Mouse (Mus musculus) frontal cortex, postnatal 10 days (tissue): Measurements from ENCODE around the gene Stxbp6.
A peak's percentile ranks its signal among the peaks of the same experiment; 100 is the strongest.
"Not testable (repeated sequence)": the region's sequence is repeated elsewhere in the genome, so short reads cannot be mapped to it uniquely, and the experiment has no call there.

ENCODE experiments used
- DNase-seq, 2 experiments: peaks; one replicate each; pipeline ENCODE4 v3.0.0; 2022; ENCODE audit warnings: low spot score in 2 of 2, mixed read lengths in 1 of 2

The Stxbp6 gene

DNA sequence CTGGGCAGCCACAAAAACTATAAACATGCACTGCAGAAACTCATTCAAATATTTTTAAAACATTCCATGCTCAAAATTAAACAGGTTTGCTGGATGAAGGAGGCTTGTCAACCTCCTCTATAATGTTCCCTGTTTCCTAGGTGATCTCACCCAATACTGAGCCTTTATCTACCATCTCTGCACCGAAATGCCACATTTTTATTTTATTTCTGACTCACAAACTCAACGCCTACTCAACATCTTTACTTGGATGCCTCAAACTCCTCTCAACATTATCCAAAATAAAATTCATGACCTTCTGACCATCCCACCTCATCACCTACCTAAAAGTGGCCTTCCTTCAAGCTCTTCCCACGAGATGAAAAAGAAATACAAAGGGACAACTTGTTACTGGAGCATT lies 18.1 kb downstream of the Stxbp6 start:
- DNase-seq, result no peak

DNA sequence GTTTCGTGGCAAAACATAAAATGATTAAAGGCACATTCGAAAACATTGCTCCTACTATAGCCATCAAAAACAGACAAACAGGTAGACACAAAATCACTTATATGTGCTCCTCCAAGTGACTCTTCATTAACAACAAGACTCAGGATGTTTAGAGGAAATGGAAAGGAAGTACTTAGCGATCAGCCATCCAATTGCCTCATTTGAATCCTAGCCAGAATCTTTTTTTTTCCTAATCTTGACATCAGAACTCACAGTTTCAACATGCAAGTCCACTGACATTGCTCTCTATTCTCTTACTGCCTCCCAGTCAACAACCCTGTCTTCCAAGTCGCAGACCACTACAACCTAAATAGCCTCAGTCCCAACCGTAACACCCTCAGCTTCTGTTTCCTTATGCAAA lies 21.2 kb downstream of the Stxbp6 start:
- DNase-seq, result no peak

DNA sequence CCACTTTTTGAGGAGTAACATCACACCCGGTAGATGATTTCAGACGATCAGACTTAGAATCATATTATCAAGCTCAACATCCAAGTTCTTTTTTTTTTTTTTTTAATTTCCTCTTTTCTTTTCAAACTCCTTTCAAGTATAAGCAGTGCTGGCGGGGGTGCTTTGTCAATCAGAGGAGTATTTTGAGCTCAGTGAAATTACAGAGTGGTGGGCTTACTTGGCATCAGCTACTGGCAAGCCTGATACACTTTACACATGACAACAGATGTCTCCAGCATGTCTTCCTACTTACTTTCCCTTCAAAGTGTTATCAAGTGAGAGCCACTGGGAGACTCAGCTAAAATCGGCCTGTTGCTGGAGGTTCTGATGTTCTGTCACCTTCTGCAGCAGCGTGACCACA lies 21.6 kb downstream of the Stxbp6 start:
- DNase-seq, result no peak

DNA sequence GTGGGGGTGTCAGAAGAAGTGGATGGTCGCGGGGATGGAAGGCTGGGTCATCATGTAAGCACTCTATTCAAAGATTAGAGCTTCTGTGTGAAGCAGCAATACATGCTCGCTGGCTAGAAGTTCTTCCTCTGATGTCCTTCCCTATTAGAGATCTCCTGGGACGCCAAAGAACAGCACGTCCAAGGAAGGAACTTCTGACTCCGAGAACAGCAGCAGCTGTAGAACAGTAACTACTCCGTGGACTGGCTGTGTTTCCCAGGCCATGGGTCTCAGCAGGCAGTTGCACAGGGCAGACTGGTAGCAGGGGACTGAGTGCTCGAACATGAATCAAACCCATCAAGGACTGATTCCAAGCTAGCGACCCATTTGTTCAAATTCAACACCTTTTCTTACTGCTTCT lies 24.6 kb downstream of the Stxbp6 start:
- no peak for DNase-seq

DNA sequence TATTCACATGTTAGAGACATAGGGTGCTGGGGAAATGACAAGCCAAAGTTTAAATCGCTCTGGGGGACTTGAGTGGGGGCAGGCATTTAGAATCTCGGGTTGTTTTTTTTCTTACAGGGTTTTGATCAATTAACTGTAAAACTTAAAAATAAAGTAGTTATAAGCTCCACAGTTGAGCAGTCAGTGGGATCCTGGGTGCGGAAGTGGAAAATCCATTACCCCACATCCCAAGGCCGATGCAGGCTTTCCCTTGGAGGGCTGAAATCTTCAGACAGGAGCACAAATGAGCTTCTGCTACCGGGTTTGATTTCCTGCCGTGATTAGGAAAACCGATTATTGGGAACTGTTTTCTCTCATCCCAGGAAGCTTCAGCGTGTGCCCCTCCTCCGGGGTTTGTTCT lies 26.8 kb downstream of the Stxbp6 start:
- not testable (repeated sequence) for DNase-seq

DNA sequence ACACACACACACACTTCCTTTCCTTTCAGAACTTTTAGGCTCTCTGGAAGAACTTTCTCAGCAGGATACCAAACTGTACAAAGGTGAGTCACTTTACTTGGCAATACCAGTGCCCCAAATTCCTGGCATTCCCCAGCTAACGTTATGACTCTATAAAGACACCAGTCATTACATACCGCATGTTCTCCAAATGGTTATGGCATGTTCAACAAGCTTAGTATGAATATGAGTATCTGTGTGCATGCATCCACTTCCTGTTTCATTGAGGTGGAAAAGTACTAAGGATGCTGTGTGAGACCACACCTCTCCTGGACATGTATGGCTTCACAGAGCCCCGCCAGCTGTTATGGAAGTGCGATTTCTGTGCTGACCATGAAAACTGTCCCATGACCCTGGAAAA lies 27.3 kb downstream of the Stxbp6 start:
- no peak for DNase-seq

DNA sequence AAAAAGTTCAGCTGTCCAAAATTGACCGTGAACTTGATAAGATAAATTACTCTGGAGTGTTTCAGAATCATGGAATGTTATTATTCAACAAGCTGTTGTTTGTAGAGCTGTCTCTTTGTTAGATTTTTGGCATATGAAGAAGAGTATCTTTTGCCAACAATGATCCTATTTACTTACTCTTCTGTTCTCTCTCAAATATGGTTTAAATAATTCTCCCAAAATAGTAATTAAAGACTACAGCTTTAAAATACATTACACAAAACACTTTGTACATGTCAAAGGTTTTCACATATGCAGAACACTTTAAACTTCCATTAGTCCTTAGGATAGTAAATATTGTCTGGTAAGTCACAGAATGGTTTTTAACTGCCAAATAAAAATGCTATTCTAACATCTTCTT lies 29.9 kb downstream of the Stxbp6 start:
- DNase-seq, result no peak

DNA sequence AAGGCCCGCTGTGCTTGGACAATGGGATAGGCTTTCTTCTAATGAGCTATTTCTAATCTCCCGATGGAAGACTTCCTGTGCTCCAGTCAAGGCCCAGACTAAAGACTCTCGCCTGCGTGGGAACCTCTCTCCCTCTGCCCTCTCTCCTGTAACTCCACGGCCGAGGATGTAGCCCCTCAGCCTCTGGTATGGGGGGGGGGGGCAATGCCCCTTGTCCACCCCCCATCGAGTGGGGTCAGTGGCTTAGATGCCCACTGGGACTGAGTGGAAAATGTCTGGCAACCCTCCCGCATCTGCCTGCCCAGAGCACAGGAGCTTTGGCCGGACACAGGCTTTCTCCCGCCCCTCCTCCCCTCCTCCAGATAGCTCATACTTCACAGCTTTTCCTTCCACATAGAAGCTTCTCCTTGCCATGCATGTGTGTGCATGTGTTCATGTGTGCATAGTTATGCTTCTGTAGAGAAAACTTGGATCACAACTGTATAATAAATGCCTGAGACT lies 31.9 kb downstream of the Stxbp6 start:
- DNase-seq, result no peak

DNA sequence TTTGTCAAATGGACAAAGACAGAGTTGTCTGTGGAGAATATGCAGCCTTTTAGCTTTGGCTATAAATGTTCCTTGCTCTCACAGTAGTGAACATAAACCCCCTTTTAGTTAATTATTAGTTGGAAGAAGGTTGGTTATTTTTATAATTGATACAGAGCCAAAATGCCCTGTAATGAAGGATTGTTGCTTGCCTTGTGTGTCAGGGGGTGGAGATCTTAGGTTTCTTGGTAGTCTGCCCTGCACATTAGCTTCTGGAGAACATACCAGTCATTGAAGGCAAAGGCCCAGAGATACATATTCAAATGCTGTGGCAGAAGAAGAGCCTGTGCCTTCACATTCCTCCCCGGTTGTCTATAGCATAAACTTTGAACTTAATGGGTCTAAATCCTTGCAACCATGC lies 37.0 kb downstream of the Stxbp6 start:
- DNase-seq, result no peak

DNA sequence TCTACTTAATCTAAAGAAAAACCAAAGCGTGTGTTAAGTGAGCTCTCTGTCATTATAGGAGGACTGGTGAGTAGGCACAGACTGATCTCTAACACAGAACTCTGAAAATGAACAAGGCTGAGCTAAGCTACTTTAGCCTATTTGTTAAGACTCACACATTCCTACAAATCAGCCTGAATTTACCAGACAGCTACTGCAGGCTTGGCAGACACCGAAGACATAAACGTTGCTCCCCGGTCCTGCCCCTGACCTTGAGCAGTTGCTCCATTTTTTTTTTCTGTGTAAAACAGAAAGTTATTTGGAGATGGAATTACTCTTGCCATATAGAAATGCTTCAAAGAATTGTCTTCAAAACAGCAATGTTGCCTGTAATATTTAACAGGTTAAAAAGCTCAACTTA lies 37.4 kb downstream of the Stxbp6 start:
- DNase-seq, result no peak

DNA sequence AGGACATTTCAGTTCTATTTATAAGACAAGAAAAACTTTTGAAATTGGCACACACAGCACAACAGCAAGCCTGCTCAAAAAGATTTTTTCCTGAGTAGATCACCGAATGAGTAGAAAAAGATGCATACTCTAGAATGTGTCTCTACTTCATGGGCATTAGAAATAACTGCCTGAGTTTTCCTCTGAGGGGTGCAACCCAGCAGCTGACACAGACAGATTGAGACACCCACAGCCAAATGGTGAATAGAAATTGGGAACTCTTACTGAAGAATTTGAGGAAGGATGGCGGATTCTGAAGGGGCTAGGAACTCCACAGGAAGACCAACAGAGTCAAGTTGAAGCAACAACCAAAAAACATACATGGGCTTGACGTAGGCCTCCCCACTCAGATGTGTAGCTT lies 43.8 kb downstream of the Stxbp6 start:
- no peak for DNase-seq

DNA sequence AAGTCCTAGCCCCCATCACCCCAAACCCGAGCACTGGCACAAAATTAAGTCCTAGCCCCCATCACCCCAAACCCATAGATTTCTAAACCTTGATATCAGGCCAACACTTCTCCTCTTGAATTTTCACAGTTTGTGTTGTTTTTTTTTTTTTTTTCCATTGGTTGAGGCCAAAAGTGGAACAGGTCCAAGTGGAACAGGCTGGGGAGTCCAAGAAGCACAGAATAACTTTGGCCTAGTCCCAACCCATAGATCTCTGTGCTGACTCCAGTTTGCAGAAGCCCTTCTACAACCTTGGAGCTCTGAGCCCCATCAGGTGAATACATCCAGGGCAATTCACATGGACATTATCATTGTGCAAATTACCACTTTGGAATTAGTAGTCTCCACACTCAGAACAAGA lies 48.2 kb downstream of the Stxbp6 start:
- no peak for DNase-seq

DNA sequence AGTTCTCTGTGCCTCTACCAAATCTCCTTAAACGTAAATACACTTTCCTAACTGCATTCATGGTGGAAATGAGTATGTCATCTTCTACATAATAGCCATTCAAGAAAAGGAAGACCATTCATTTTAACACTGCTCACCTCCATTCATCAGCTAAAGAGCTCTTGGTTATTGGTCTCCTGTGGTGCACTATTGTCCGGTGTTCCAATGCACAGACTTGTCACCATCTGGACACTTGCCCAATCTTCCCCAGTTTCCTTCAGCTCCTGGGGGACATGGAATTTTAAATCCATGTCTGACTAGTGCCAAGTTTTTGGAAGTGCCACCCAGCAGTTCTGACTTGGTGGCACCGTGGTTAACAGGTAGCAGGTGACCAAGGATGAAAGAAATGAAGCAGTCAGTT lies 54.5 kb downstream of the Stxbp6 start:
- DNase-seq, result no peak

DNA sequence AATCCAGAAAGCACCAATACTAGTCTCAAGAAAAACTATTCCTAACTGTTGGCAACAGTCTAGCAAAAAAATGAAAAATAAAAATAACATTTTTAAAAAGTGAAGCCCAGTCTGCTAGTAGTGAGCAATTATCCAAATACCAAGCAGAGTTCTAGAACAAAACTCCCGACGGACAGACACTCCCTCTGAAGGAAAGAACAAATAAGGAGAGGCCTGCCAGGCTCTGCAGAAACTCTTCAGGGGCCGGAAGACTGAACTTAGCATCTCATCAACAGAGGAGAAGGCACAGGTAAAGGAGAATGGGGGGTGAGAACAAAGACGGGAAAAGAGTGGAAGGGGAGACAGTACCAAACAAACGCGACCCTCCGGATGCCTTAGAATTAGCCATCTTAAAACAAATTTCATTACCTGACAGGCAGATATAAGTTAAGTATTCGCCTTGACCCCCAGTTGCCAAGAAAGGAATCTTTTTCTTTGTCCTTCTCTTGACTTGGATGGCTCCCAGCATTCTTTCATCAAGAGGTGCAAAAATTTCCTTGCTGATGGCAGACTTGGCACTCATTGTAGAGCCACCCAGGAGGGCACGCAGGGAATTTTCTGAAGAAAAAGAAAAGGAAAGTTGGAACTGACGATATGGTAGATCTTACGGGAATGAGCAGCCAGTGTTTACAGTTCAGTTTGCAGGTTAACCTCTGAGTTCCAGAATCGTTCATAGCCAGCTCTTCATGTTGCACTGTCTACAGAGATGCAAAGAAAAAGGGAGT lies 55.3 kb downstream of the Stxbp6 start:
- no peak for DNase-seq

DNA sequence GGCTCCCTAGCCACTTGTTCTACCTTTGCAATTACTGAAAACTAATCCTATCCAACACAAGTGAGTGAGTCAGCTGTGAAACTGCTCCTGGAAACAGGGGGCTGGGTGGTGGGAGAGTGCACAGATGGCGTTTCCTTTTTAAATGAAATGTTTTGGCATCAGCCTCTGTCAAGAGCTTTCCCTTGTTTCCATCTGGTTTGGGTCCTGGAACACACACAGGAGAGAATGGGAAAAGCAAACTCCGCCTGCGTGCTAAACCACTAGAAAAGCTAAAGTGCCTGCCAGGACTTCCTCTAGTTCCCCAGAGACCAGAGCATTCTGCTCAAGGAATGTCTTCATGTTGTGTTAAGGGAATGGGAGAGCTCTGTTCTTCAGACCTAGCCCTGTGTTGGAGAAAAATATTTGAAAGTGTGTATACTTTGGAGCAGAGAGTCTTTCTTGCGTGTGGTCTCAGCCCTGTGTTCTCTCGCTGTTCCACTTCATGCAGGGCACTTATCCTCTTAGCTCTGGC lies 61.2 kb downstream of the Stxbp6 start:
- DNase-seq, result peak; percentile 50 to 69

DNA sequence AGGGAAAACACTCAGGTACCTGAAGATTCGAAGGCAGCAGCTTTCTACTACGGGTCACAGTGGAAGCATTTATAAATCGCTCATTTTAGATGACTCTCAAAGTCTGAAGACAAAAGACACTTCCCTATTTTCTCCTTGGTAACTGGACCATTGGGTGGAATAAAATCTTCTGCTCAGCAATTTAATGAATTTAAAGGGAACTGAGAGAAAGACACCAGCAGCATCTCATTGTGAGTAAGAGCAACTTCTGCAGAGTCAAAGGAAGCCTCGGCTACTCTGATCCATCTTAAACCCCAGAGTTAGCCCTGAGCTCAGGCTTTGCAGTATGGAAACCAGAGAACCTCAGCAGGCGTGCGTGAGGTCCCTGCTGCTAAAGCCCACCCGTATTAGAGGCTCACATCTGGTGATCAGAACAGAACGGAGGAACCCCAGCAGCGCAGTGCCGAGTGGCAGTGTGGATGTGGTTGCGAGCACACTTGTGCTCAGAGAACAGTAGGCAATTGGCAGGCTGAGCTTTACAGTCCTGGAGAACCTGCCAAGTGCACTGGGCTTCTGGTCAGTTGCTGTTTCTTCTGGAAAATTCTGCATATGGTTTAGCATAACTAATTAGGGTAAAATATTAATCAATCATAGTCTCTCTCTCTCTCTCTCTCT lies 62.9 kb downstream of the Stxbp6 start:
- DNase-seq, result no peak

DNA sequence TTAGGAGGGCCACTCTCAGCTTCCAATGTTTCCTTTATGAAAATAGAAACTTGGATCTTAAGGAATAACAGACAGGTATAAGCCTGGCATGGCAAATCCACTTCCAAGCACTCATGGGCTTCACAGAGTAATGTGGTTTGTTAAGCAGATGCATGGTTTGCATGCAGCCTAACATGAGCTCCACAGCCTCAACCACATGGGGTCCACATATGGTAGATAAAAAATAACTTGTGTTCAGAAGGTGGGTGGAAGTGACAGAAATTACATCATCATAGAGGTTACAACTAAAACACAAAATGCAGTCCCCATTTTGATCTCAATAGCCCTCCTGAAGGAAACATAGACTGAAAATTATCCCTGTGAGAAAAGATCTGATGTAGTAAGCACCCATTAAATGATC lies 63.5 kb downstream of the Stxbp6 start:
- peak in 1 of 2 experiments; percentile 15 for DNase-seq

DNA sequence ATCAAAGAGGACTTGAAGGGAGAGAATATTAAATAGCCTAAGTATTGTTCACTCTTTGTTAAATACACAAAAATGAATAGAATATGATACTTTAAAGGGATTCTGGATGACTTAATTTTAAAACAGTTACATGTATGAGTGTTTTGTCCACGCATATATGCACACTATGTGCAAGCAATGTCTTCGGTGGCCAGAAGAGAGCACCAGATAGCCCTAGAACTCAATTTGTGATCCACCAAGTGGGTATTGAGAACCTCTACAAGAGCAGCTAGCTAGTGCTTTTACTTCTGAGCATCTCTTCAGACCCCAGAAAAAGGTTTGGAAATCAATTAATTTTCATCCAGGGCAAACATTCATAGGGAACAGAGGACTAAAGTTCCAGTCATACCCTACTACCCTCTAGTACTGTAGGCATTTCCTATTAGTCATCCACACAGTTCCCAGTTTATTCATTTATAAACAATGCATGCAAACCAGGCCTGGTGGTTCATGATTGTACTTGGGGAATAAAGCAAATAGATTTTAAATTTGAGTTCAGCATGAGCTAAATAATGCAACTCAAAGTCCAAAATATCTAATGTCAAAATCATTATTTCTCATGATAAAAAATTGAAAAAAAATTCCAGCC lies 64.4 kb downstream of the Stxbp6 start:
- DNase-seq, result no peak

DNA sequence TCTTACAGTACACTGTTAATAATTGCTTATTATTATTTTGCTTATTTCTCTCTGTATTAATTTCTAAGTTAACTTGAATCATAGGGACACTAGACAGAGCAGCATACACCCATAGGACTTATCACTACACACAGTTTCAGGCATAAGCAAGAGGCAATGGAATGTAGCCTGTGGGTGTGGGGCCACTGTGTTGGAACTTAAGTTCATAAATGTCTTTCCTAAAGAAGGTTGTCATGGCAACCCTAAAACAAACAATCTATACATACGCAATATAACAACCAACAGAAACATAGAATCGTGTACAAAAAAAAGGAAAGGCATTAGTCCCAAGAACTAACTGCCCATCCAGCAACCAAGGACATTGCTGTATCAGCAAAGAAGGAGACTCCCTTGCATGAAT lies 67.9 kb downstream of the Stxbp6 start:
- DNase-seq, result no peak

DNA sequence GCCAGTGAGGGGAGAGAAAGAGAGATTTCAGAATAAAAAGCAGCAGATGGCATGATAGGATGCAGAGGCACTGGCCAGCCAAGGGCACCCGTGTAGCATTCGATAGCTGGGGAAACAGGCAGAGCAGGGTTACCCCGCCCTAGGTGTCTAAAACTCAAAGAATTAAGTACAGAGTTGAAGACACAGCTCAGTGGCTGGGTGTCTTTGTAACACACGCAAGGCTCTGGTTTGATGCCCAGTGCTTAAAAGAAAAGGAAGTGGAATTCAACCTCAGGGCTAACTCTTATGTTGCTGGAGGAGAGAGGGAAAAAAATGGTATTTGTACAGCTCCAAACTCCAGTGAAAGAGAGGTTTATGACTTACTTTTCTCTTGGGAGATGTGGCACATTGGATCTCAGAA lies 68.5 kb downstream of the Stxbp6 start:
- no peak for DNase-seq

DNA sequence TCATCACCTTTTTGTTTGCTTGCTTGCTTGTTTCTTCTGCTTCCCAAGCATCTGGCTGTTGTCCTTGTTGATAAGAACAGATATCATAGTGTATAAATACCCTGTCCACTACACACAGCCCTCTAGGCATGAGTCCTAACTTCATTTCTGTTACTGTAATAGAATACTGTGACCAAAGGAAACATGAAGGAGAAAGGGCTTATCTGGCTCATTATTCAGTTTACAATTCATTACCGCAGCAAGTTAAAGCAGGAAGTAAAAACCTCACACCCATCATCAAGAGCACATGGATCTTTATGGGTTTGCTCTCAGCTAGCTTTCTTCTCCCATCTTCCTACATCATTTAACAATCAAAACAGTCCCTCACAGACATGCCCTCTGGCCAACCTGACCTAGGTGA lies 72.5 kb downstream of the Stxbp6 start:
- DNase-seq, result no peak

DNA sequence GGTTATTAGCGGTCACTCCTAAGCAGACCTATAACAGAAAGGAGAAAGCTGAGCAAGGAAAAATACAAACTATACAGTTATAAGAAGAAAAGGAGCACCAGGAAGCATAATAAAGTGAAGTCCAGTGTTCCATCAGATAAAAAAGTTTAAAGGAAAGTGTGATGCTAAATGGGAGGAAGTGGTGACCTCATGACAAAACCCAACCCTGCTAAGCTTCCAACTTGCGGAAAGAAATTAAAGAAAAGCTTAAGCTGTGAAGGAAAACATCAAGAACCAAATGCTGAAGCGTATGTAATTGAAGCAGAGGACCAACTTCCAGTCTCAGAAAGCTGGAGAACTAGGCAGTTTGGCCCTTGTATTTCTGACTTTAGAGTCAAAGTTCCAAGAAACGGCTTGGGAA lies 77.1 kb downstream of the Stxbp6 start:
- no peak for DNase-seq

DNA sequence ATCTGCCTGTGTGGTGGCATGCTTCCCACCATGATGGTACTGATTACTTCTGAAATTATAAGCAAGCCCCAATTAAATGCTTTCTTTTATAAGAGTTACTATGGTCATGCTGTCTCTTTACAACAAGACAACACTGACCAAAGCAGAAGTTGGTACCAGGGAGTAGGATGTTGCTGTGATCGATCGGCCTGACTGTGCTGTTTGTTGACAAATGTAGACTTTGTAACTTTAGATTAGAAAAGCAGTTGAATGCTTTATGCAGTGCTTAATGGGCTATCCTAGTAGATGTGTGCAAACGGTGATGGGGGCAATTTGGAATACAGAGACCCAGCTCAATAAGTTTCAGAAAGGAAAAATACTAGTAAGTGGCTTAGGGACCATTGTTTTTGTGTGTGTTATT lies 77.6 kb downstream of the Stxbp6 start:
- DNase-seq, result no peak
